Mouse (Mus musculus): ENCODE measurements around the gene Hk3.
A peak's percentile ranks its signal among the peaks of the same experiment; 100 is the strongest.

Hk3 gene

DNA sequence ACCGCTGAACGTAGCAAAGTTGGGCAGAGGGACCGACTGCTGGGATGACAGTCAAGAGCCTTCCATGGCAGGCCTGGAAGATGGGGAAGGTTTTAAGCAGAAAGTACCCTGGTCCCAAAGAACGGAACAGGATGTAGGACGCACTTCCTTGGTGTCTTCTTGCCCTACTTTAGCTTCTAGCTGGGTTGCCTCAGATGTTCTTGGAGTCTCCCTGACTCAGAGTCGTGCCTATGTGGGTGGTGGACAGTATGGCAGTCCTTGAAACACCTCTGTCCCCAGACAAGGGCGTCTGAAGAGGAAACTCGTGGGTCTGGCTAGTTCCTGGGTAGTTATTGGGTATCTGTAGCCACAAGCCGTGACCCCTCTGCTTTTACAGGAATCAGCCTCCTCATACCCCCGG is 19.1 kb downstream of the Hk3 start:
- DNase-seq (ENCODE audit: low spot score): no peak

- peak; percentile 51 for DNase-seq (ENCODE audit: low spot score)
Measured at GRCm38 (mm10) chr13:55000433-55000832, 20.8 kb downstream of the Hk3 start.

DNA sequence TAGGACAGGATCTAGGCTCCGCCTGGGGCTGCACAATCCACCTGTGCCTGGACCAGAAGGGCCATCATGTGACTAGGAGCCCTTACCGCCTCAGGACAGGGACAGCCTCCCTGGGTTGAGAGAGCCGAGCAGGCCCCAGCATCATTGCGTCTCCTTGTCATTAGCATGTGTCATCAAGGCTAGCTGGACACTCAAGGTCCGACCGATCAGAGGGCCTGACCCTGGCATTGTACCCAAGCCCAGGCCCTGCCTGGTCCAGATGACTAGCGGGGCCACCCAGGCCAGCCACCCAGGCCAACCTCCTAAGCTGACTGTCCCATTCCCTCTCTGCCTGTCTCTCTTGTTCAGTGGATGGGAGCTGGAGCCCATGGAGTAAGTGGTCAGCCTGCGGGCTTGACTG is 23.6 kb downstream of the Hk3 start:
- no peak for DNase-seq (ENCODE audit: low spot score)

- DNase-seq (ENCODE audit: low spot score): no peak
Measured at GRCm38 (mm10) chr13:54995161-54995560, 26.0 kb downstream of the Hk3 start.

DNA sequence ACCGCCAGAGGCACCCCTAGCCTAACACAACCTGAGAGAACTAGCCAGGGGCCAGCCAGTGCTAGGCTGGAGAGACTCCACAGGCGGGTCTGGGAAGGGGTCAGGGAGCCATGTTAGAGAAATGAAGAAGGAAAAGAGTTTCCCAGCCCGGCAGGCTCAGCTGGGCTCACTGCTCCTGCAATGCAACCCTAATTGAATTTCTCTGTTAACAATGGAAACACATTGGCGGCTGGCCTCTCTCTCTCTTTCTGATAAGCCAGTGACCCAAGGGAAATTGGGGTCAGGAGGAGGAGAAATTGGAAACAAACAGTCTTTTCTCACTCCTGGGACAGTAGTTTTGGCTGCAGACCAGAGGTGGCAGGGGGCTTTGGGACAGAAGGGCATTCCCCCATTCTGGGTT is 26.6 kb downstream of the Hk3 start:
- no peak for DNase-seq (ENCODE audit: low spot score)

DNA sequence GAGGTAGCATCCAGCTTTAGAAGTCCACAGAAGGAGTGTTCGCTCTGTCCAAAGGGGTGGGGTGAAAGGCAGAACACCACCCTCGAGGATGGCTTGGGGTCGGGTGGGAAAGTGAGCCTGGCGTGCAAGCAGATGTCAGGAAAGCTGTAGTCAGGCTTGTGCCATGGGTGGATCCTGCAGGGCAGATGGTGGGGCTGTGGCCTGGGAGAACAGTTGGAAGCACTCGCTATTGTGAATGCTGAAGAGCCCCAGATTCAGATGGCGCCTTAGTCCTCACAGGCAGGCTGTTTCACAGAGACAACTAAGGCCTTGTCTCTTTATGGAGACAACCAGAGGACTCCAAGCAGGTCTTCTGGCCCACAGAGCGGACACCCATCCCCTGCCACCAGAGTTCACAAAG is 29.0 kb downstream of the Hk3 start:
- DNase-seq (ENCODE audit: low spot score): no peak

DNA sequence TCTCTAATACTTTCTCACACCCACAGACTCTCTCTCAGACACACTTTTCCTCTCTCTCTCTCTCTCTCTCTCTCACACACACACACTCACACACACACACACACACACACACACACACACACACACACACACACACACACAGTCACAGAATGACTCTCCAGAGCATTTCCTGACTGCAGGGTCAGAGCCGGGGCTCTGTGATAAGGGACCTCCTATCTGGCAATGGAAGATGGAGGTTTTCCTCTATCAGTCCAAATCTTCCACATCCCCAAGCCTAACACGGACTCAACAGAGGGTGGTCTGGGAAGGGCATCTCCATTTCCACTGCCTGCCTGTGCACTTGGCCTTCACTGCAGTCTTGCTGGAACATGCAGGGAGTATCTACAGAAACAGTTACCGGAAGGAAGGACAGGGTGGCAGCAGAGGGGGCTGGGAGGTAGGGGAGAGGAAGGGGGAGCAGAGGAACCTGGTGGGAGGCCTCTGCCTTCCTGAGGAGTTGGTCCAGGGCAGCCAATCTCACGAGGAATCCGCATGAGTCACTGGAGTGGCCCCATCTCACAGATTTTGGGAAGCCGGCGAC is 32.9 kb downstream of the Hk3 start:
- no peak for DNase-seq (ENCODE audit: low spot score)

GRCm38 (mm10) chr13:54987405-54987804 is 33.8 kb downstream of the Hk3 start:
- DNase-seq (ENCODE audit: low spot score): no peak

- DNase-seq (ENCODE audit: low spot score): no peak
Measured at GRCm38 (mm10) chr13:54983614-54984013, 37.6 kb downstream of the Hk3 start.

DNA sequence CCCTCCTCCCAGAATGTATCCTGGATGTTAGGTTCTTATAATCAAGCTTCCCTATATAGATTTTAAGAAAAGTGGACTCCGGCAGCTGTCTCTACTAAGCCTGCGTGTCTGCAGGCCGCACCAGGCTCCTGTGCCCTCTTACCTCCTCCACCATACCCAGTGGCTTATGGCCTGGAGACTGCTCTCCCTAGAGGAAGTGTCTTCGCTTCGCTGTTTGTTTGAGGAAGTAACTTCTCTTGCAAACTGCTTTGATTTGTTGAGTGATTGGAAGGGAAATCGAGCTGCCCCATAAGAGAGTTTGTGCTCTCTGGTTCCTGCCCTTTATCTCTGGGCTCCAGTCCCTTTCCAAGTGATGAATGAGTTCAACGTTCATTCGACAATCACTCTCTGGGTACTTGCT is 38.2 kb downstream of the Hk3 start:
- no peak for DNase-seq (ENCODE audit: low spot score)

DNA sequence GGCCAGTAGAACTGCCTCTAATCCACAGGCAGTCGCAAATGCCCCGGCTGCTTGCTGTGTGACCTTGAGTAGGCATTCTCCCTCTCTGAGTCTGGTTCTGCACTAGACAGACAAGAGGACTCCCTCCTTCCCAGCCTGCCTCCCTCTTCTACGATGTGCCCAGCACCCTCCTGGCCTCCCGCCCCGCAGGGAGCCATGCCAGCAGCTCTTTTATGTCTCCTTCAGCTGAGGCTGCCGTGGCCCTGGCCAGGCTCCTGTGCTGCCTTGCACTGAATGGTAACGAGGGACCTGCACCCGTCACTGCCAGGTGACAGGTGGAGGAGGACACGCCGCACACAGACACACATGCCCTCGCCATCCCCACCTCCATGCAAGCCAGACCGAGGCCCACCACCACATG is 40.2 kb downstream of the Hk3 start:
- DNase-seq (ENCODE audit: low spot score): no peak

GRCm38 (mm10) chr13:54978804-54979203 is 42.4 kb downstream of the Hk3 start:
- DNase-seq (ENCODE audit: low spot score): no peak

GRCm38 (mm10) chr13:54975546-54975945 is 45.6 kb downstream of the Hk3 start:
- no peak for DNase-seq (ENCODE audit: low spot score)

GRCm38 (mm10) chr13:54970521-54971247 is 50.5 kb downstream of the Hk3 start:
- no peak for DNase-seq (ENCODE audit: low spot score)

DNA sequence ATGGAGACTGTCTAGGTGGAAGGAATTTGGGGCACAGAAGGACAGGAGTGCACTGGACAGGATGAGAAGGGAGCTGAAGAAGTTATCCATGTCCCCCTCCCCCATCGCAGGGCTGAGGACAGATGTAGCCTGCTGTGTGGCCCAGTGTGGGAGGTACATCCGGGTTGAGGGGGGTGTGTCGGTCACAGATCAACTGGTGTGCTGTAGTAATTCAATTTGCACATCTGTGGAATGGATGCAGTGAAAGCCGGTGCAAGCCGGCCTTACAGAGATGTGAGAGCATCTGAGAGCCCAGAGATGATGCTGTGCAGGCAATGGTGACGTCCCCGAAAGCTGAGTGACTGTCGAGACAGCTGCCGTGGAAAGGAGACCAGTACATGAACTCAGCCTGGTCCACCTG is 51.7 kb downstream of the Hk3 start:
- DNase-seq (ENCODE audit: low spot score): no peak

GRCm38 (mm10) chr13:54968636-54969035 is 52.5 kb downstream of the Hk3 start:
- DNase-seq (ENCODE audit: low spot score): no peak

DNA sequence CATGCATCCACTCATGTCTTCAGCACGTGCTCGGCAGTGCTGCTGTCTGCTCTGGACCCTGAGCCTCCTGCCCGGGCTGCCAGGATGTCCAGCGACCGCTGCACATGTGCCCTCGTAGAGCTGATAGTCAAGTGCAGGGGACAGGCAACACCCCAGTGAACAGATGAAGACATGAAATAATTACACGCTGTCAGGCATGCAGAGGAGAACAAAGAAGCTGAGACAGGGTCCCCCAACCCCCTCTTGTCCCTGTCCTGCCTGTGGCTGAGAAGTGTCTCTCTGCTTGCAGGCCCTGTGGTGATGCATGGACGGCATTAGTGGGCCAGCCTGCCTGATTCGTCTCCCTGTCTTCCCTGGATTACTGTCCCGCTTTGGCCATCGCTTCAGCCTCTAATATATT is 53.7 kb downstream of the Hk3 start:
- DNase-seq (ENCODE audit: low spot score): no peak

DNA sequence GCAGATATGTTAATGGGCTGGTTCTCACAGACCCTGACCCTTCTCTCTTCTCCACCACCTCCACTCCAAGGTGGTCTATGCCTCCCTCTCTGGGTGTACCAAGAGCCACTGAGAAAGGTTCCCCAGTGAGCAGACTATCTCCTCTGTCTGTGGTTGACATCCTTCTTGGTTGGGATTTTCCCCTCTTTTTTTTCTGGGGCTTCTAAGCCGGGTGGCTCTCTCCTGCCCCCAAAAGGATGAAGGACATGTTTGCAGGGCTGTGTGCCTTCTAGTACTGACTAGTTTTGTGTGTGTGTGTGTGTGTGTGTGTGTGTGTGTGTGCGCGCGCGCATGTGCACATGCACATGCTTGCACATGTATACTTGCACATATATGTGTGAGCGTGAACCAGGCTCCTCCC is 55.9 kb downstream of the Hk3 start:
- no peak for DNase-seq (ENCODE audit: low spot score)

DNA sequence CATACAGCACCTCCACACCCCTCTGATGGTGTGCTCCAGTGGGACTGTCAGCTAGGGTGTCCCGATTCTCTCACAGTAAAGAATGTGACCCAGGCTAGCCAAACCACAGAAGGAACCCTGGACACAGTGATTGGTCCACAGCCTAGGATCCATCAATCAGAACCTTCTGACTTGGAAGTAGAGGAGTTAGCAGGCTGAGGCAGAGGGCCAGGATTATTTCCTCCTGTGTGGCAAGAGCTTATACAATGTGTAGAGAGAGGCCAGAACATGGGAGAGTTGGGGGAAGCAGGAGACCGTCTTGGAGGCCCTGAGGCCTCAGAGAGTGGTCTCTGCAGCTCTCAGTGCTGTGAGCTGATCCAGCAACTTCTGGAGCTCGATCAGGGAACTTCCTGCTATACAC is 60.7 kb downstream of the Hk3 start:
- no peak for DNase-seq (ENCODE audit: low spot score)

GRCm38 (mm10) chr13:54959842-54960241 is 61.3 kb downstream of the Hk3 start:
- no peak for DNase-seq (ENCODE audit: low spot score)

GRCm38 (mm10) chr13:54959059-54959701 is 62.0 kb downstream of the Hk3 start:
- no peak for DNase-seq (ENCODE audit: low spot score)

DNA sequence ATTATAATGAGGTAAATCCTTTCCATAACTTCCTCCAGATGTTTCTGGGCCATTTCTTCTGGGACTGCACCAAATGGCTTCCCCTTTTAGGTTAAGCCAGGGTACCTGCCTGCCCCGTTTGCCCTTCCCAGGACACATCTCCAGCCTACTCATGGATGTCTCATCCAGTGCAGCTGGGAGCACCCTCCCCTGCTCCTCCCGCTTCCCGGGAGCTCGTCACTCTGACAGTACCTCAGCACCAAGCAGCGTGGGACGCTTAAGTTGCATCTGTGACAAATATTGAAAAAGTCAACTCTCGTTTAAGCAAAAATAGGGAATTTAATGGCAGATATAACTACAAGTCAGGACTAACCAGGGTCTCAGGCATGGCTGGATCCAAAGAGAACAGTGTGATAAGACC is 63.9 kb downstream of the Hk3 start:
- DNase-seq (ENCODE audit: low spot score): no peak
